Mouse (Mus musculus): Measurements from ENCODE around the gene Slc24a3. TPM values are rescaled to one million over a fixed set of nuclear protein-coding genes. Genes with fewer than 3 reads are reported as not detected.

The Slc24a3 gene
- polyA plus RNA-seq, 1 experiment = 11.8 TPM

- TF ChIP-seq CTCF (IDR thresholded peaks at IDR 0.05; ENCODE audit: insufficient read depth, low read length) (no peak), POLR2A (IDR thresholded peaks at IDR 0.05; ENCODE audit: borderline replicate concordance, extremely low read depth, low read depth, low read length) (no peak)
Measured at GRCm38 (mm10) chr2:145397456-145398206, 230.1 kb downstream of the Slc24a3 start.

GRCm38 (mm10) chr2:145401240-145401805 is 233.8 kb downstream of the Slc24a3 start:
- TF ChIP-seq CTCF (IDR thresholded peaks at IDR 0.05; ENCODE audit: insufficient read depth, low read length) (no peak), POLR2A (IDR thresholded peaks at IDR 0.05; ENCODE audit: borderline replicate concordance, extremely low read depth, low read depth, low read length) (no peak)

More at GRCm38 (mm10) chr2:145397456-145398206, 230.1 kb downstream of the Slc24a3 start:
- 71% methylated on average over 10 of the region's 10 CpGs for WGBS
- H3K4me1 ChIP-seq (ENCODE audit: control insufficient read depth, insufficient read depth, low read length) = no peaks in the 10 kb centered on the region
- no peak for DNase-seq
- H3K4me3 ChIP-seq (replicated peaks; ENCODE audit: extremely low read depth, low read depth, low read length) = no peak overlapping the region

GRCm38 (mm10) chr2:145401996-145402395 is 234.4 kb downstream of the Slc24a3 start:
- Histone ChIP-seq H3K4me3 (replicated peaks; ENCODE audit: extremely low read depth, low read depth, low read length) (no peak overlapping the region), H3K4me1 (ENCODE audit: control insufficient read depth, insufficient read depth, low read length) (no peaks in the 10 kb centered on the region)
- WGBS = 81% methylated on average over 2 of the region's 2 CpGs
- no peak for DNase-seq
- no peak for TF ChIP-seq POLR2A (IDR thresholded peaks at IDR 0.05; ENCODE audit: borderline replicate concordance, extremely low read depth, low read depth, low read length)
- TF ChIP-seq CTCF (IDR thresholded peaks at IDR 0.05; ENCODE audit: insufficient read depth, low read length) = no peak

More at GRCm38 (mm10) chr2:145401240-145401805, 233.8 kb downstream of the Slc24a3 start:
- no peak for DNase-seq
- no peaks in the 10 kb centered on the region for H3K4me1 ChIP-seq (ENCODE audit: control insufficient read depth, insufficient read depth, low read length)
- WGBS = 66% methylated on average over 6 of the region's 6 CpGs
- no peak overlapping the region for H3K4me3 ChIP-seq (replicated peaks; ENCODE audit: extremely low read depth, low read depth, low read length)

- DNase-seq = no peak
- Histone ChIP-seq H3K4me1 (ENCODE audit: control insufficient read depth, insufficient read depth, low read length) (no peaks in the 10 kb centered on the region), H3K4me3 (replicated peaks; ENCODE audit: extremely low read depth, low read depth, low read length) (no peak overlapping the region)
- TF ChIP-seq CTCF (IDR thresholded peaks at IDR 0.05; ENCODE audit: insufficient read depth, low read length) (no peak), POLR2A (IDR thresholded peaks at IDR 0.05; ENCODE audit: borderline replicate concordance, extremely low read depth, low read depth, low read length) (no peak)
- WGBS = 64% methylated on average over 11 of the region's 11 CpGs
Measured at GRCm38 (mm10) chr2:145404818-145405531, 237.4 kb downstream of the Slc24a3 start.

GRCm38 (mm10) chr2:145405746-145406145 is 238.2 kb downstream of the Slc24a3 start:
- H3K4me3 ChIP-seq (replicated peaks; ENCODE audit: extremely low read depth, low read depth, low read length) = no peak overlapping the region
- no peak for DNase-seq
- TF ChIP-seq POLR2A (IDR thresholded peaks at IDR 0.05; ENCODE audit: borderline replicate concordance, extremely low read depth, low read depth, low read length) = no peak
- TF ChIP-seq CTCF (IDR thresholded peaks at IDR 0.05; ENCODE audit: insufficient read depth, low read length) = no peak
- H3K4me1 ChIP-seq (ENCODE audit: control insufficient read depth, insufficient read depth, low read length) = no peaks in the 10 kb centered on the region
- 53% methylated on average over 4 of the region's 4 CpGs for WGBS

- Histone ChIP-seq H3K4me1 (ENCODE audit: control insufficient read depth, insufficient read depth, low read length) (no peaks in the 10 kb centered on the region), H3K4me3 (replicated peaks; ENCODE audit: extremely low read depth, low read depth, low read length) (no peak overlapping the region)
- 91% methylated on average over 2 of the region's 2 CpGs for WGBS
- no peak for TF ChIP-seq CTCF (IDR thresholded peaks at IDR 0.05; ENCODE audit: insufficient read depth, low read length)
- no peak for TF ChIP-seq POLR2A (IDR thresholded peaks at IDR 0.05; ENCODE audit: borderline replicate concordance, extremely low read depth, low read depth, low read length)
- DNase-seq = no peak
Measured at GRCm38 (mm10) chr2:145417738-145418137, 250.2 kb downstream of the Slc24a3 start.

GRCm38 (mm10) chr2:145419078-145419477 is 251.5 kb downstream of the Slc24a3 start:
- no peak overlapping the region for H3K4me3 ChIP-seq (replicated peaks; ENCODE audit: extremely low read depth, low read depth, low read length)
- no peak for TF ChIP-seq CTCF (IDR thresholded peaks at IDR 0.05; ENCODE audit: insufficient read depth, low read length)
- TF ChIP-seq POLR2A (IDR thresholded peaks at IDR 0.05; ENCODE audit: borderline replicate concordance, extremely low read depth, low read depth, low read length) = no peak
- WGBS = 81% methylated on average over 2 of the region's 2 CpGs
- no peaks in the 10 kb centered on the region for H3K4me1 ChIP-seq (ENCODE audit: control insufficient read depth, insufficient read depth, low read length)
- no peak for DNase-seq

GRCm38 (mm10) chr2:145420967-145421888 is 253.7 kb downstream of the Slc24a3 start:
- no peak for TF ChIP-seq POLR2A (IDR thresholded peaks at IDR 0.05; ENCODE audit: borderline replicate concordance, extremely low read depth, low read depth, low read length)
- no peak for TF ChIP-seq CTCF (IDR thresholded peaks at IDR 0.05; ENCODE audit: insufficient read depth, low read length)
- WGBS = 80% methylated on average over 5 of the region's 5 CpGs
- no peak for DNase-seq
- Histone ChIP-seq H3K4me3 (replicated peaks; ENCODE audit: extremely low read depth, low read depth, low read length) (no peak overlapping the region), H3K4me1 (ENCODE audit: control insufficient read depth, insufficient read depth, low read length) (no peaks in the 10 kb centered on the region)

- no peak for DNase-seq
- Histone ChIP-seq H3K4me1 (ENCODE audit: control insufficient read depth, insufficient read depth, low read length) (no peaks in the 10 kb centered on the region), H3K4me3 (replicated peaks; ENCODE audit: extremely low read depth, low read depth, low read length) (no peak overlapping the region)
- TF ChIP-seq CTCF (IDR thresholded peaks at IDR 0.05; ENCODE audit: insufficient read depth, low read length) (no peak), POLR2A (IDR thresholded peaks at IDR 0.05; ENCODE audit: borderline replicate concordance, extremely low read depth, low read depth, low read length) (no peak)
- WGBS = 63% methylated on average over 3 of the region's 3 CpGs
Measured at GRCm38 (mm10) chr2:145421889-145422212, 254.3 kb downstream of the Slc24a3 start.
